Mouse (Mus musculus) T-helper 17 cell (primary cell): ENCODE measurements at regions not wholly inside any gene's neighbourhood (a gene's known extent, or its start where the extent isn't known, plus 50 kb on each side); places are given as distances from the start of the nearest gene placed in this dataset.

Experiments used
- in situ Hi-C, 2 experiments: fragments of 300-600 bp; cut with MboI, MseI; formaldehyde crosslinking; loops; 1 replicate in 1 of 2; 2 replicates in 1 of 2; pipeline ENCODE4 v1.15.1; 2025; ENCODE audit warnings: high pct_unique_total_duplicates in 2 of 2

- in situ Hi-C loops = no loop called here
Measured at GRCm38 (mm10) chr5:98108394-98108793, 58.6 kb upstream of the Prdm8 start.

DNA sequence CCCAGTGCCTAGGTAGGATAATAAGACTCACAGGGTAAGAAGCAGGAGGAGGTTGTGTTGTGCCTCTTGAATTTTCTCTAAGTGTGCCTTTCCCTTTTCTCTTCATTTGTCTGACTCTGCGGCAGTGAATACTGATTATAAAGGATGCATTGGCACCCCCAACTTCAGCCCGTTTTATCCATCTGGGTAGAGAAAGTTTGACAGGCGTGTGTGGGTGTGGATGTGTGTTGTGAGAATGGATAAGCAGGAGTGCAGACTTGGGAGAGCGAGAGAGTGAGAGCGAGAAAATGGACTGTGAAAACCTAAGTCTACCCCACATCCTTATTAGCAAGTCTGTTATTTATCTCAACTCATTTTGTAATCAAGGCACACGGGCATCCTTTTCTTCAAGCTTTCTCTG, 60.7 kb upstream of the Prdm8 start:
- in situ Hi-C loops = no loop called here

DNA sequence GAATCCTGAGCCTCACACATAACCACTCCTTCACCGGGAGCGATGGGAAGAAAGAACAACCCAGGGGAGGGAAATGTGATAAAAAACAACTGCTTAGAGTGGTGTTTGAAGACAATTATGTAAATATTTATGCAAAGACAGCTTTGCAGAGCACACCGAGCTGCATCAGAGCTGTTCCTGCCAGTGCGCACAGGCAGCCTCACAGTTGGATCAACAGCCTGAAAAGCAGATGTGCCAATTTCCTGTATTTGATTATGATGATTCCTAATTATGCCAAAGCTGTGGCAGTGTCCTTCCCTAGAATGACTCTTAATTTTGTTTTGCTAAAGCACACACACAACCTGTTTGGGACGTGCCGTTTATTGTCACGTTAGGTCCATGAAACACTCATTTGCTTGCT, 52.6 kb upstream of the Antxr2 start:
- in situ Hi-C loops = loop anchor here in 1 of 2 experiments (5.0 kb wide), 1 partner anchor 46 kb away; no protein-coding TSS in a partner anchor

GRCm38 (mm10) chr5:98081204-98081603, 50.4 kb upstream of the Antxr2 start:
- in situ Hi-C loops = loop anchor here in 1 of 2 experiments (5.0 kb wide), 1 partner anchor 44 kb away; no protein-coding TSS in a partner anchor
